17 mouse cellular contexts compared by ENCODE assay signal in genomic region chr4:62933798-62934197, GRCm38 (mm10). TPM values are rescaled to one million over a fixed set of nuclear protein-coding genes. Genes with fewer than 3 reads are reported as not detected.
DNase-seq lines count a peak whose midpoint lies in the region; ATAC-seq and TF ChIP-seq lines count a peak whose summit lies in the region.
"Had no signal": no experiment of that assay in that cellular context is flagged by ENCODE, and none has a peak within 500 bp of the region (broad histone marks: within the 10 kb centered on the region; RNA-seq: fewer than 3 reads in every experiment).

No protein-coding gene starts in this region.

- H3K27me3 ChIP-seq in thymus, adult 2 months (ENCODE audit: control insufficient read depth, insufficient read depth, low read length), result no peaks in the 10 kb centered on the region
- H3K27me3 ChIP-seq in forebrain, embryonic 15.5 days, result no peaks in the 10 kb centered on the region
- H3K27me3 ChIP-seq: heart, embryonic 13.5 days; limb, embryonic 12.5 days; midbrain, embryonic 15.5 days; neural tube, embryonic 15.5 days had no signal

- peak; percentile 18 for DNase-seq in kidney, adult 9 months
- DNase-seq in kidney, postnatal 14 days, result no peak
- peak; percentile 5 for DNase-seq in thymus, adult 2 months
- no peak for DNase-seq in thymus, adult 18-20 months
- DNase-seq in ZHBTc4 (ENCODE audit: low read depth, low spot score), result peak; percentile 26
- no peak for DNase-seq in right cerebral cortex, postnatal 4 days
- DNase-seq: adrenal gland, postnatal 36 days; cerebellum, adult 18-20 months; embryo, embryonic 11 days; lung, postnatal 36 days; right cerebral cortex, adult 18-20 months had no signal

- WGBS in thymus, adult 2 months, result 88% methylated on average over 4 of the region's 4 CpGs
- 93% methylated on average over 4 of the region's 4 CpGs for WGBS in forebrain, embryonic 15.5 days

- no peak overlapping the region for H3K9ac ChIP-seq in forebrain, embryonic 15.5 days (replicated peaks)
- H3K9ac ChIP-seq: heart, embryonic 13.5 days; limb, embryonic 12.5 days; midbrain, embryonic 15.5 days; neural tube, embryonic 15.5 days had no signal

- no peak for ATAC-seq in forebrain, embryonic 15.5 days (replicated peaks)
- ATAC-seq: hindbrain, embryonic 16.5 days; midbrain, embryonic 15.5 days had no signal

- no peaks in the 10 kb centered on the region for H3K4me1 ChIP-seq in thymus, adult 2 months (replicated peaks; ENCODE audit: control insufficient read depth, insufficient read depth, low read length)
- H3K4me1 ChIP-seq in forebrain, embryonic 15.5 days, result no peaks in the 10 kb centered on the region
- H3K4me1 ChIP-seq: heart, embryonic 13.5 days; midbrain, embryonic 15.5 days; neural tube, embryonic 15.5 days had no signal

- no peak overlapping the region for H3K4me2 ChIP-seq in forebrain, embryonic 15.5 days (replicated peaks)
- H3K4me2 ChIP-seq: heart, embryonic 13.5 days; limb, embryonic 12.5 days; midbrain, embryonic 15.5 days; neural tube, embryonic 15.5 days had no signal

- no peaks in the 10 kb centered on the region for H3K9me3 ChIP-seq in forebrain, embryonic 15.5 days
- H3K9me3 ChIP-seq: heart, embryonic 13.5 days; midbrain, embryonic 15.5 days; neural tube, embryonic 15.5 days had no signal

- H3K36me3 ChIP-seq in thymus, adult 2 months (ENCODE audit: control insufficient read depth, insufficient read depth, low read length), result no peaks in the 10 kb centered on the region
- no peaks in the 10 kb centered on the region for H3K36me3 ChIP-seq in forebrain, embryonic 15.5 days
- H3K36me3 ChIP-seq: heart, embryonic 13.5 days; limb, embryonic 12.5 days; midbrain, embryonic 15.5 days; neural tube, embryonic 15.5 days had no signal

- no peak for TF ChIP-seq POLR2A in thymus, adult 2 months (IDR thresholded peaks at IDR 0.05; ENCODE audit: control insufficient read depth, extremely low read depth, insufficient read depth, low read length, poor library complexity)

- TF ChIP-seq CTCF in thymus, adult 2 months (IDR thresholded peaks at IDR 0.05; ENCODE audit: borderline replicate concordance, control insufficient read depth, extremely low read depth, insufficient read depth, low read length, poor library complexity), result no peak

- H3K4me3 ChIP-seq in thymus, adult 2 months (ENCODE audit: control insufficient read depth, insufficient read depth, low read length), result no peak overlapping the region
- H3K4me3 ChIP-seq in forebrain, embryonic 15.5 days, result no peak overlapping the region
- H3K4me3 ChIP-seq: heart, embryonic 13.5 days; limb, embryonic 12.5 days; midbrain, embryonic 15.5 days; neural tube, embryonic 15.5 days had no signal

- H3K27ac ChIP-seq in thymus, adult 2 months (ENCODE audit: control insufficient read depth, insufficient read depth, low read length), result no peak overlapping the region
- no peak overlapping the region for H3K27ac ChIP-seq in forebrain, embryonic 15.5 days (replicated peaks)
- H3K27ac ChIP-seq: heart, embryonic 13.5 days; limb, embryonic 12.5 days; midbrain, embryonic 15.5 days; neural tube, embryonic 15.5 days had no signal

RNA-seq across cellular contexts. Expression of gene Zfp618, which starts 31.6 kb away (rescaled TPM):
- 1.1 and 1.9 TPM in 2 replicates for polyA plus RNA-seq in thymus, adult 2 months (2012; rRNA removed)
- 18.6 and 22.5 TPM in 2 replicates for polyA plus RNA-seq in forebrain, embryonic 15.5 days (2015; fragmentation: Nextera tagmentation; extraction: Ambion mirVana)

Comparison
In these comparisons a context has a peak if more than half of its experiments do, and no peak if none do; other contexts are left out.
1. DNase-seq: peak in kidney, adult 9 months (single experiment), thymus, adult 2 months (single experiment) and ZHBTc4 (single experiment); none in kidney, postnatal 14 days (single experiment), thymus, adult 18-20 months (0 of 2) and right cerebral cortex, postnatal 4 days (single experiment).